Mouse (Mus musculus): ENCODE results near the gene Map2k5. TPM values are rescaled to one million over a fixed set of nuclear protein-coding genes. Genes with fewer than 3 reads are reported as not detected.

Gene Map2k5
- total RNA-seq, 2 experiments from 2014 or later = 12.4 to 13.8 TPM

GRCm38 (mm10) chr9:63145249-63146125 is 232.2 kb downstream of the Map2k5 start:
- DNase-seq = no peak

GRCm38 (mm10) chr9:63144502-63145248 is 233.0 kb downstream of the Map2k5 start:
- no peak for DNase-seq

GRCm38 (mm10) chr9:63143641-63144501 is 233.8 kb downstream of the Map2k5 start:
- no peak for DNase-seq

- no peak for DNase-seq
These were observed 234.5 kb downstream of the Map2k5 start for GRCm38 (mm10) chr9:63143227-63143626.

GRCm38 (mm10) chr9:63142335-63143036 is 235.2 kb downstream of the Map2k5 start:
- DNase-seq = no peak

- DNase-seq = no peak
These were observed 235.9 kb downstream of the Map2k5 start for GRCm38 (mm10) chr9:63141641-63142334.

- DNase-seq = no peak
These were observed 237.5 kb downstream of the Map2k5 start for GRCm38 (mm10) chr9:63140211-63140610.

- DNase-seq = no peak
These were observed 238.0 kb downstream of the Map2k5 start for GRCm38 (mm10) chr9:63139661-63140060.

- DNase-seq = no peak
These were observed 239.2 kb downstream of the Map2k5 start for GRCm38 (mm10) chr9:63138481-63138967.

- no peak for DNase-seq
These were observed 240.1 kb downstream of the Map2k5 start for GRCm38 (mm10) chr9:63137615-63137915.

GRCm38 (mm10) chr9:63136756-63137614 is 240.7 kb downstream of the Map2k5 start:
- DNase-seq = no peak

- no peak for DNase-seq
These were observed 241.5 kb downstream of the Map2k5 start for GRCm38 (mm10) chr9:63136241-63136640.

GRCm38 (mm10) chr9:63135801-63136200 is 241.9 kb downstream of the Map2k5 start:
- no peak for DNase-seq

GRCm38 (mm10) chr9:63135356-63135755 is 242.3 kb downstream of the Map2k5 start:
- no peak for DNase-seq

GRCm38 (mm10) chr9:63133659-63134058 is 244.0 kb downstream of the Map2k5 start:
- no peak for DNase-seq

- DNase-seq = peak; percentile 95
These were observed 244.8 kb downstream of the Map2k5 start for GRCm38 (mm10) chr9:63132673-63133601.

- DNase-seq = peak; percentile 52
These were observed 245.6 kb downstream of the Map2k5 start for GRCm38 (mm10) chr9:63131957-63132602.

- no peak for DNase-seq
These were observed 248.1 kb downstream of the Map2k5 start for GRCm38 (mm10) chr9:63129641-63130041.

All from gastrocnemius, postnatal 25 days (tissue).